Mouse (Mus musculus) heart, adult 2 months (tissue): Measurements from ENCODE around the gene Sptlc2. TPM values are rescaled to one million over a fixed set of nuclear protein-coding genes. Genes with fewer than 3 reads are reported as not detected.

Experiments used
- DNase-seq, 2 experiments: peaks; one replicate each; pipeline ENCODE4 v3.0.0; 2021
- H3K27ac ChIP-seq: fragments of 200-600 bp; 2 replicates; pipeline ENCODE4 v1.8.1; 2022
- H3K27me3 ChIP-seq: fragments of 200-500 bp; 2 replicates; pipeline ENCODE4 v1.6.1; 2012; ENCODE audit warnings: mild to moderate bottlenecking, low read length, inconsistent platforms, mixed read lengths; ENCODE audit not compliant: control insufficient read depth, insufficient read depth
- H3K36me3 ChIP-seq: fragments of 200-500 bp; 2 replicates; pipeline ENCODE4 v1.6.1; 2012; ENCODE audit warnings: low read length, inconsistent platforms; ENCODE audit not compliant: control insufficient read depth, insufficient read depth
- H3K4me1 ChIP-seq: fragments of 200-500 bp; 2 replicates; pipeline ENCODE4 v1.6.1; 2011; ENCODE audit warnings: low read length; ENCODE audit not compliant: control insufficient read depth, insufficient read depth
- H3K4me3 ChIP-seq: fragments of 200-600 bp; 2 replicates; pipeline ENCODE4 v1.8.1; 2022
- H3K79me2 ChIP-seq: fragments of 200-500 bp; replicated peaks from 2 replicates; pipeline ENCODE4 v1.6.1; 2012; ENCODE audit warnings: mild to moderate bottlenecking, inconsistent platforms, low read length, moderate library complexity, mixed read lengths; ENCODE audit not compliant: control insufficient read depth, insufficient read depth
- H3K9ac ChIP-seq: fragments of 200-500 bp; 2 replicates; pipeline ENCODE4 v1.6.1; 2012; ENCODE audit warnings: low read depth, mild to moderate bottlenecking, control low read depth, inconsistent platforms, low read length, mixed read lengths
- CTCF ChIP-seq: fragments of 200-600 bp; IDR thresholded peaks from 2 replicates; pipeline ENCODE4 v1.8.1; 2022; ENCODE audit warnings: antibody characterized with exemption, mild to moderate bottlenecking, moderate library complexity
- EP300 ChIP-seq: fragments of 200-500 bp; IDR thresholded peaks from 2 replicates; pipeline ENCODE4 v1.6.1; 2011; ENCODE audit warnings: low read depth, low read length, control low read depth; ENCODE audit not compliant: insufficient read depth
- POLR2A ChIP-seq: fragments of 200-500 bp; IDR thresholded peaks from 2 replicates; pipeline ENCODE4 v1.6.1; 2011; ENCODE audit warnings: mild to moderate bottlenecking, low read depth, low read length, control low read depth; ENCODE audit not compliant: insufficient read depth
- WGBS: fragments of 180-500 bp; shearing (Covaris S2); methylation state at CpG from one replicate; pipeline ENCODE4 v1.1.7; 2018; 5-methylcytosine and 5-hydroxymethylcytosine counted together
- intact Hi-C: fragments of 180-260 bp; cut with DNase I; formaldehyde crosslinking; loops from one replicate; pipeline ENCODE4 v1.15.1; 2025
- polyA plus RNA-seq: library from polyadenylated mRNA; depleted of rRNA; stranded (reverse); fragments of >200 nt; gene quantifications from 2 replicates; pipeline ENCODE4 v1.2.3, GENCODE M21; 2012
- total RNA-seq, 2 experiments: library from RNA; stranded (reverse); gene quantifications; 2 replicates each; pipeline ENCODE4 v1.2.3; 2021

Sptlc2 gene
- total and polyA plus RNA-seq, 3 experiments = 5.0 to 23.1 (median 21.1) TPM

GRCm38 (mm10) chr12:87332511-87332910 lies 55.6 kb downstream of the Sptlc2 start:
- Histone ChIP-seq H3K4me3 (no peak overlapping the region), H3K9ac (no peak overlapping the region), H3K4me1 (no peaks in the 10 kb centered on the region; the same call in none of the 2 replicates), H3K27ac (no peak overlapping the region), H3K36me3 (no peaks in the 10 kb centered on the region), H3K27me3 (no peaks in the 10 kb centered on the region), H3K79me2 (no peaks in the 10 kb centered on the region; the same call in 1 of the 2 replicates)
- intact Hi-C loops = loop anchor here (2.0 to 10.0 kb wide), 2 partner anchors 64 to 568 kb away; no protein-coding TSS in a partner anchor
- TF ChIP-seq EP300 = no peak
- no peak for TF ChIP-seq CTCF
- TF ChIP-seq POLR2A = no peak
- 43% methylated on average over 4 of the region's 4 CpGs for WGBS
- DNase-seq = peak in 1 of 2 experiments; percentile 28

- 48% methylated on average over 5 of the region's 5 CpGs for WGBS
- intact Hi-C loops = loop anchor here (2.0 to 10.0 kb wide), 2 partner anchors 63 to 567 kb away; no protein-coding TSS in a partner anchor
- TF ChIP-seq EP300 = no peak
Observed at GRCm38 (mm10) chr12:87331908-87332307, 56.2 kb downstream of the Sptlc2 start.

GRCm38 (mm10) chr12:87331053-87331456 lies 57.1 kb downstream of the Sptlc2 start:
- Histone ChIP-seq H3K9ac (no peak overlapping the region), H3K4me3 (no peak overlapping the region), H3K27me3 (no peaks in the 10 kb centered on the region), H3K36me3 (no peaks in the 10 kb centered on the region), H3K79me2 (no peaks in the 10 kb centered on the region; the same call in 1 of the 2 replicates), H3K27ac (no peak overlapping the region), H3K4me1 (no peaks in the 10 kb centered on the region; the same call in none of the 2 replicates)
- no peak for DNase-seq
- WGBS = 59% methylated on average over 6 of the region's 6 CpGs
- TF ChIP-seq EP300 (no peak), POLR2A (no peak), CTCF (no peak)
- intact Hi-C loops = loop anchor here (10.0 kb wide), 1 partner anchor 566 kb away; no protein-coding TSS in a partner anchor

More at GRCm38 (mm10) chr12:87331908-87332307, 56.2 kb downstream of the Sptlc2 start:
- H3K79me2 ChIP-seq = no peaks in the 10 kb centered on the region; the same call in 1 of the 2 replicates
- no peak overlapping the region for H3K9ac ChIP-seq
- H3K27ac ChIP-seq = no peak overlapping the region
- no peaks in the 10 kb centered on the region for H3K27me3 ChIP-seq
- no peaks in the 10 kb centered on the region; the same call in none of the 2 replicates for H3K4me1 ChIP-seq
- no peaks in the 10 kb centered on the region for H3K36me3 ChIP-seq
- no peak overlapping the region for H3K4me3 ChIP-seq
- no peak for DNase-seq

GRCm38 (mm10) chr12:87330213-87330612 lies 57.9 kb downstream of the Sptlc2 start:
- DNase-seq = no peak
- Histone ChIP-seq H3K36me3 (no peaks in the 10 kb centered on the region), H3K79me2 (no peaks in the 10 kb centered on the region; the same call in 1 of the 2 replicates), H3K27ac (no peak overlapping the region), H3K4me3 (no peak overlapping the region), H3K4me1 (no peaks in the 10 kb centered on the region; the same call in none of the 2 replicates), H3K9ac (no peak overlapping the region), H3K27me3 (no peaks in the 10 kb centered on the region)
- intact Hi-C loops = loop anchor here (10.0 kb wide), 1 partner anchor 565 kb away; no protein-coding TSS in a partner anchor
- TF ChIP-seq POLR2A = no peak
- TF ChIP-seq CTCF = no peak
- TF ChIP-seq EP300 = no peak
- 50% methylated on average over 2 of the region's 2 CpGs for WGBS

- H3K9ac ChIP-seq = no peak overlapping the region
- H3K27ac ChIP-seq = no peak overlapping the region
- 47% methylated on average over 4 of the region's 4 CpGs for WGBS
- DNase-seq = no peak
- no peaks in the 10 kb centered on the region for H3K27me3 ChIP-seq
- H3K4me3 ChIP-seq = no peak overlapping the region
- no peaks in the 10 kb centered on the region; the same call in 1 of the 2 replicates for H3K79me2 ChIP-seq
- H3K36me3 ChIP-seq = no peaks in the 10 kb centered on the region
- H3K4me1 ChIP-seq = no peaks in the 10 kb centered on the region; the same call in none of the 2 replicates
- TF ChIP-seq POLR2A = no peak
- no peak for TF ChIP-seq EP300
- TF ChIP-seq CTCF = no peak
- intact Hi-C loops = no loop called here
Observed at GRCm38 (mm10) chr12:87328025-87328424, 60.1 kb downstream of the Sptlc2 start.

GRCm38 (mm10) chr12:87327610-87328009 lies 60.5 kb downstream of the Sptlc2 start:
- DNase-seq = no peak
- WGBS = 48% methylated on average over 7 of the region's 7 CpGs
- Histone ChIP-seq H3K27me3 (no peaks in the 10 kb centered on the region), H3K27ac (no peak overlapping the region), H3K4me3 (no peak overlapping the region), H3K9ac (no peak overlapping the region), H3K4me1 (no peaks in the 10 kb centered on the region; the same call in none of the 2 replicates), H3K36me3 (no peaks in the 10 kb centered on the region), H3K79me2 (no peaks in the 10 kb centered on the region; the same call in 1 of the 2 replicates)
- intact Hi-C loops = no loop called here
- TF ChIP-seq POLR2A (no peak), EP300 (no peak), CTCF (no peak)
